Comparison of ENCODE assay signal across 35 mouse cellular contexts in the genomic region with DNA sequence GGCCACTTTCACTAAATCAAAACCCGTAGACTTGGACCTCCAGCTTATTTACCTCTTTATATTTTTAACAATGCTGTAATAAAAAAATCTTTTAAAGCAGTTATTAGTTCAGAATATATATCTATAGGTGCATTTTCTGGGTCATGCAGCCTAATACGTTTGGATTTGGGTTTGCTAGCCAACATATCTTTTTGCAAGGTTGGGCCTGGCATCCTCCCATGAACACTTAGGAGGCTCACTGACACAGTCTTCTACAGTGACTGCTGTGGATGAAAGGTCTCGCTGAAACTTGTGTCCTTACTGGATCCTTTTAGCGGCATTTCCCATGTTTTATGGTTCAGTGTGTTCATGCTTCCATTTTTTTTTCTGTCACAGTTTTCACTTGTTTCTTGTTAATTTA. TPM values are rescaled to one million over a fixed set of nuclear protein-coding genes. Genes with fewer than 3 reads are reported as not detected.
"Had no signal": no experiment of that assay in that cellular context is flagged by ENCODE, and none has a peak within 500 bp of the region (broad histone marks: within the 10 kb centered on the region; RNA-seq: fewer than 3 reads in every experiment).

No protein-coding gene starts in this region.

- H3K4me3 ChIP-seq: limb, embryonic 10.5 days; limb, embryonic 12.5 days; limb, embryonic 13.5 days; limb, embryonic 15.5 days; liver, embryonic 12.5 days; liver, embryonic 13.5 days; liver, embryonic 15.5 days; lung, embryonic 15.5 days; megakaryocyte, embryonic 14.5 days; midbrain, embryonic 10.5 days; midbrain, embryonic 12.5 days; midbrain, embryonic 13.5 days; midbrain, embryonic 15.5 days; myocyte; neural tube, embryonic 12.5 days had no signal

- H3K27ac ChIP-seq: limb, embryonic 10.5 days; limb, embryonic 12.5 days; limb, embryonic 13.5 days; limb, embryonic 15.5 days; liver, embryonic 12.5 days; liver, embryonic 13.5 days; liver, embryonic 14.5 days; liver, embryonic 15.5 days; lung, embryonic 15.5 days; macrophage; midbrain, embryonic 10.5 days; midbrain, embryonic 12.5 days; midbrain, embryonic 13.5 days; midbrain, embryonic 15.5 days; neural tube, embryonic 12.5 days had no signal

- H3K4me2 ChIP-seq: limb, embryonic 12.5 days; limb, embryonic 13.5 days; limb, embryonic 15.5 days; liver, embryonic 11.5 days; liver, embryonic 12.5 days; liver, embryonic 13.5 days; liver, embryonic 15.5 days; lung, embryonic 14.5 days; lung, embryonic 15.5 days; midbrain, embryonic 11.5 days; midbrain, embryonic 12.5 days; midbrain, embryonic 13.5 days; midbrain, embryonic 15.5 days; neural tube, embryonic 12.5 days had no signal

- ATAC-seq: liver, embryonic 12.5 days; liver, postnatal 0 days; lung, postnatal 0 days; midbrain, embryonic 13.5 days; midbrain, embryonic 15.5 days; midbrain, embryonic 16.5 days had no signal

- H3K27me3 ChIP-seq: limb, embryonic 12.5 days; limb, embryonic 13.5 days; limb, embryonic 15.5 days; liver, embryonic 12.5 days; liver, embryonic 13.5 days; liver, embryonic 15.5 days; lung, embryonic 15.5 days; midbrain, embryonic 12.5 days; midbrain, embryonic 13.5 days; midbrain, embryonic 15.5 days; neural tube, embryonic 12.5 days had no signal

- DNase-seq: left cerebral cortex, postnatal 4 days; liver; liver, embryonic 13.5 days; liver, postnatal 0 days; lung, adult 18-20 months; lung, adult 2 months; lung, embryonic 14.5 days; lung, postnatal 10 days; lung, postnatal 14 days; lung, postnatal 36 days; lung, postnatal 4 days; midbrain, embryonic 14.5 days had no signal

- H3K36me3 ChIP-seq: limb, embryonic 10.5 days; limb, embryonic 12.5 days; limb, embryonic 13.5 days; liver, embryonic 12.5 days; liver, embryonic 13.5 days; liver, embryonic 15.5 days; lung, embryonic 15.5 days; midbrain, embryonic 10.5 days; midbrain, embryonic 12.5 days; midbrain, embryonic 13.5 days; midbrain, embryonic 15.5 days; neural tube, embryonic 12.5 days had no signal

- H3K9me3 ChIP-seq: limb, embryonic 10.5 days; limb, embryonic 12.5 days; limb, embryonic 13.5 days; limb, embryonic 15.5 days; liver, embryonic 12.5 days; liver, embryonic 13.5 days; liver, embryonic 15.5 days; lung, embryonic 15.5 days; midbrain, embryonic 10.5 days; midbrain, embryonic 12.5 days; midbrain, embryonic 13.5 days; midbrain, embryonic 15.5 days; neural tube, embryonic 12.5 days had no signal

- H3K4me1 ChIP-seq: limb, embryonic 10.5 days; liver, embryonic 12.5 days; liver, embryonic 13.5 days; liver, embryonic 15.5 days; megakaryocyte, embryonic 14.5 days; midbrain, embryonic 10.5 days; midbrain, embryonic 12.5 days; midbrain, embryonic 13.5 days; midbrain, embryonic 15.5 days; neural tube, embryonic 12.5 days had no signal

- H3K9ac ChIP-seq: limb, embryonic 12.5 days; limb, embryonic 13.5 days; limb, embryonic 15.5 days; liver, embryonic 12.5 days; liver, embryonic 13.5 days; liver, embryonic 14.5 days; liver, embryonic 15.5 days; liver, postnatal 0 days; lung, embryonic 14.5 days; lung, embryonic 15.5 days; midbrain, embryonic 12.5 days; midbrain, embryonic 13.5 days; midbrain, embryonic 15.5 days; neural tube, embryonic 12.5 days had no signal

RNA-seq across cellular contexts. Expression of a gene that starts 21.6 kb away (rescaled TPM):
- total RNA-seq: megakaryocyte progenitor cell, adult 5-6 weeks; megakaryocyte, adult 5-6 weeks; monocyte, adult 5-6 weeks had no signal
